Mouse (Mus musculus): ENCODE data around the gene Asxl2.

- TF ChIP-seq JUND (conservative IDR thresholded peaks at IDR 0.05; ENCODE audit: low read depth, low read length) (no peak), CTCF (conservative IDR thresholded peaks at IDR 0.05 in 1 of 2, IDR thresholded peaks at IDR 0.05 in 1 of 2; ENCODE audit: low read depth in 2 of 2, low read length in 2 of 2) (no peak), MAFK (IDR thresholded peaks at IDR 0.05; ENCODE audit: insufficient replicate concordance, low read length) (no peak), POLR2A (IDR thresholded peaks at IDR 0.05; ENCODE audit: low read depth, low read length) (no peak), TCF12 (IDR thresholded peaks at IDR 0.05; ENCODE audit: low read depth, low read length) (no peak)
Measured at GRCm38 (mm10) chr12:3499662-3500061, 73.0 kb downstream of the Asxl2 start.
